Mouse (Mus musculus) heart, adult 18-20 months (tissue): Measurements from ENCODE around the gene Atp6v1g3. TPM values are rescaled to one million over a fixed set of nuclear protein-coding genes. Genes with fewer than 3 reads are reported as not detected.

Source experiments
- DNase-seq, 2 experiments: peaks; one replicate each; pipeline ENCODE4 v3.0.0; 2021 to 2022; ENCODE audit warnings: mixed read lengths in 1 of 2
- long read RNA-seq, 2 experiments: library from polyadenylated mRNA; stranded (forward); transcript quantifications; one replicate each; pipeline ENCODE4 v2.0.0; 2021
- total RNA-seq, 2 experiments: library from RNA; stranded (reverse); gene quantifications; 2 replicates each; pipeline ENCODE4 v1.2.3; 2021

The Atp6v1g3 gene
- total RNA-seq: not detected
- long read RNA-seq, experiment 1: 0 reads
- long read RNA-seq, experiment 2: 0 reads

DNA sequence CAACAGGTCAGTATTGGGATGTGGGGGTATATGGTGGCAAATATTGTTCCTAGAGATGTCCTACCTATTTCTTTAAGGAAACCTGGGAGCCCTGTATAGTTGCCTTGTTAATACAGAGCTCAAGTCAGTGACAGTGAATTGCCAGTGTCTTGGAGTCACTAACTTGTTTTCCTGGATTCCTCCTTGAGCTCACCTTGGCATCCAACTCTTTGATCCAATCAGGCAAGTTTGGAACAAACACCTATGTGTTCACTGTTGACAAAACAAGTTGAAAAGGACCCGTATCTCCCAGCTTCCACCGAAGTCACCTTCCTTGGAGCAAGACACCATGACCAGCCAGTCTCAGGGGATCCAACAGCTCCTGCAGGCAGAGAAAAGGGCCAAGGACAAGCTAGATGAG is at the start of gene Atp6v1g3:
TSS of gene Atp6v1g3 (plus strand) at position 301 of the 400 bp plus-strand sequence.
- no peak for DNase-seq

DNA sequence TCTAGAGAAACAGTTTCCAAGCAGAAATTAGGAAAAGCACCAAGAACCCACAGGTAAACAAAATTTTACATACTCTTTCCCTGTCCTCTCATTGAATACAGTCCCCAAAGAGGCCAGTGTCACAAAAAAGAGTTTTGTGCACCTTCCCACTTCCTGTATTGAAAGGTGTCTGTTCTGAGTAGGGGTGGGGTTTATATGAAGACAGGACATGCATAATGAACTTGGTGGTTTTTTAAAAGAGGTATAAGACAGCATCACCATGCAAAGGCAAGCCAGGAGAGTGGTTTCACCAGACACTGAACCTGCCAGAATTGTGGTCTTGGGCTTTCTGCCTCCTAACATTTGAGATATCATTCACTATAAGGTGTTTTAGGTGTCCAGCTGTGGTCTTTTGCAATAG is 40.5 kb upstream of the Atp6v1g3 start:
- no peak for DNase-seq

DNA sequence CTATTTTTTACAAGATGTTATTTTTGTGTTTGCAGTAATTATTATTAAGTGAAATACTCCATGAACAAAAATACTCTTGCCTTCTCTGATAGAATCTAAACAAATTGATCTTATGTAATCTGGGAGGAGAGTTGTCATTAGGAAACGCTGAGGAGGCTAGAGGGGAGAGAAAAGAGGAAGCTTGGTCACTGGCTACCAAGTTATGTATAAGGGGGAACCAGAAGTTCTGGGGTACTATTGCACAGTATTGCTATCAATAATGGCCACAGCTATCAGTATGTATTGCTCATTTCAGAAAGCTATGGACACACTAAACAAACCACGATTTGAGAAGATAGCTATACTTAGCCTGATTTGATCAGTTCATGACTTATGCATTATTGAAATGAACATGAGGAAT is 36.3 kb upstream of the Atp6v1g3 start:
- no peak for DNase-seq

DNA sequence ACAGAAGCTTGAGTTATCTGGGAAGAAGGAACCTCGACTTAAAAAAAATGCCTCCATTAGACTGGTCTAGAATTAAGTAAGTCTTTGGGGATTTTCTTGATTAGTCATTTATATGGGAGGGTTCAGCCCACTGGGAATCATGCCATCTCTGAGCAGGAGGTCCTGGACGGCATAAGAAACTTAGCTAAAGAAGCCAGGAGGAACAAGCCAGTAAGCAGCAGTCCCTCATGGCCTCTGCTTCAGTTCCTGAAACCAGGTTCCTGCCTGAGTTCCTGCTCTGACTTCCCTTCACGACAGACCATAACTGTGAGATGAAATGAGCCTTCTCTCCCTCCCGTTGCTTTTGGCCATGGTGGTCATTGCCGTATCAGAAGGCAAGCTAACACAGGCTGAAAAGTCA is 29.6 kb upstream of the Atp6v1g3 start:
- DNase-seq: peak; percentile 29 to 45

DNA sequence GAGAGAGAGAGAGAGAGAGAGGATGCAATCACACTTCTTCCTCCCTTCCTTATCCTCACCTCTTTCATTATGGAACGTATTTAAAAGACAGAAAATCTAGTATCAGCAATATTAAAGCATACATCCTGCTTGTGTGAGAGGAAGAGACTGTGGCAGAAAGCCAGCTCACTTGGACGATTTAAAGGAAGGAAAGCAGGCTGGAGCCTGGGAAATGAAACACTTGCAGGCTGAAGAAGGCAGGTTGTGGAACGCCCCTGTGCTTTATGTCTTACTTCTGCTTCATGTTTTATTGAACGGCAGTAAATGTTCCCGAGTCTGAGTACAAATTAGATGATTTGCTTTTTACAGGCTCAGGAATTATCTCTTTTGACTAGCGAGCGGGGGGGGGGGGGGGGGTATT is 29.1 kb upstream of the Atp6v1g3 start:
- DNase-seq: peak; percentile 35 to 51

DNA sequence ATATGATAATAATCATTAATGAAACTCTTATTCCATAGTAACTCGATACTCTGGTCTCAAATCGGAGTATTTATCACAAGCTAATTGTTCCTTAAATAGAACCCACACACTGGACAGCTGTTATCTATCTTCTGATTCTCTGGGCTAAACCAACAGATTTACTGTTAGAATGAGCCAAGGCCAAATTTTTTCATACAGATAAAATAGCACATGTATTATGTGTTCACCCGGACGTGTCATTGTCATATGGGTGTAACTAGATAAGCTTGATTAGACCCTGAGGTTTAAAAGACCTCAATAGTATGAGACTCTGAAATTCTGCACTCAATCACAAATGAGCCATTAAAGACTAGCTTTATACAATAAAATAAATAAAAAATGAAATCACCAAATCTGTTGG is 28.4 kb upstream of the Atp6v1g3 start:
- DNase-seq: no peak

DNA sequence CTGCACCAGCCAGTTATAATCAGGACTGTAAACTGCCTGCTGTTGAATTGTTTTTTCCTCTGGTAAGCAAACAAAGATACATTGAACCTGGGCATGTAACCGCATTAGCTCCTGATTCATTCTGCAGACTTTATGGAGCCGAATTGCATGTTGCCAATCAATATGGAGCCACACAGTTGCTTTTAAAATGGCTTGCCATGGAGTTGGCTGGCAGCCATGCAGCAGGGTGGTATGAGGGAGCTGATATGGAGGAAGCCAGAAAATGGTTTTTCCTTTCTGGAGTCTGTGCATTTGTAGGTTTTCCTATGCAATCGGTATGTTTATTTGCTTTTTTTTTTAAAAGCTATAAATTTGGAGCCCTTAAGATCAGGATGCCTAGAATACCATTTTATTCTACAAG is 28.0 kb upstream of the Atp6v1g3 start:
- DNase-seq: no peak

DNA sequence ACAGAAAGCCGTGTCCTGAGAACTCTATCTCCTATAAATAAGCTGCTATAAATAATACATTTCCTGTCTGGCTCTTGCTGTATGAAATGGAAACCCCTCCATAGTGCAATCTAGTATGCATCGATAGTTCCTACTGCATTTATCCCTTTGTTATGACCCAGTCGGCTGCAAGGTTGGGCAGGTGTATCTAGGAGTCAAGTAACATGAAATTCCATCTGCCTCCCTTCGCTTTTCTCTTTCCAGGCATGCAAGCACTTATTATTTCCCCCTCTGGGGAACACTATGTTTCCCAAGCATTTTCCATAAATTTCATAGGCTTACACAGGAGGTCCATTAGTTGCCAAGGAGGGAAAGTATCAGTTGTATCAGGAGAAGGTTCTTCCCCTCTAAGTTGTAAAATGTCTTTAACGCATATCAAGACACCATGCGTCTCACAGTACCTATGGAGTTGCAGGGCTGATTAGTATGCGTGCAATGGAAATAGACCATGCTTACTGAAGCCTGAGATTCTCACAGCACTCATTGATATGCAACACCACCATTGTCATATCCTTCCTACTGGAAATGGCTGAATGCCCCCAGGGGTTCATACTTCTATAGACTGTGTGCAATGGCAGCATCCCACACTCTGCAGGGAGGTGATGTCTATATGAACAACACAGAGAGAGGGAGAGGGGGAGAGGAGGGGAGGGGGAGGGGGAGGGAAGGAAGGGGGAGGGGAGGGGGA is 26.9 kb upstream of the Atp6v1g3 start:
- no peak for DNase-seq

DNA sequence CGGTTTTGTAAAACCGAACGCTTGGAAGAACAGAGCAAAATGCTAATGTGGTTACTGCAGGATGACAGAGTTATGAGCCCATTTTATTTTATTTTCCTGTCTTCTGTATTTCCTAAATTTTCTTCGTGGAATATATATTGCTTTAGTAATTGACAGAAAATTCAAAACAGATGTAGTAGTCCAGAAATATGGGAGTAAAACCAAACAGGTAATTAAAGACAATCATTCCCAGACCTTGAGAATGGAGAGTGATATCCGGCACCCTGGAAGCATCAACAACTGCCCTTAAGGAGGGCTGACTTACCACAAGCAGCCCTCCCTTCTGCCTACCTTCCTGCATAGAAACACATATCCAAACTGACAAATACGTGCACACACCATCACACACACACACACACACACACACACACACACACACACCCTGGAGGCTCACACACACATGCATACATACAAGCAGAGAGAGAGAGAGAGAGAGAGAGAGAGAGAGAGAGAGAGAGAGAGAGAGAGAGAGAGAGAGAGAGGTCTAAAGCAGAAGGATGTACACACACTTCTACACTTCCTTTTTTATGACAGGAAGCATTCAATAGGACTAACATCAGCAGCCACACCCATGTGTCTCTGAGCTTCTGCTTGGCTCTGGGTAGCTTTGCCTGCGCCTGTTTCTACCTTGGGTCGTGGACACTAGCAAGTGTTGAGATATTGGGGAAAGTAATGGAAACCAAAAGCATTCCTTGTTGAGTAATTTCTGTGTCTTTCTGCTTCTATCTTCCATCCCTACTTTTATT is 25.6 kb upstream of the Atp6v1g3 start:
- DNase-seq: peak in 1 of 2 experiments; percentile 15

DNA sequence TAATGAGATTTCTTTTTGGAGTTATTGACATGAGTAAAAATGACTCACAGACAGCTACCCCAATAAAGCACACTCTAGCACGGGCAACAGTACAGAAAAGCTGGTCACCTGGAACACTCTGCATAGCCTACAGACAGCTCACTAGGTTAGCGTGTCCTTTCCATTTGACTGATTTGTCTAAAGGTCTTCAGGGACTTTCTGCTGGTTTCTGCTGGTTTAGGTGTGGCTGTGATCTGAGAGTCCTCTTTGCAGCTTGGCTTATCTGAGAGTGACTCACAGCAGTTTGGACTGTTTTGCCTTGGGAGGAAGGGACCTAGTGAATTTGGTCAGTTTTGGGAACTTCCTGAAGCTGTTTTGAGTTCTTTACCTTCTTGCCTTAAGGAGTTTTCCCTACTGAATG is 24.8 kb upstream of the Atp6v1g3 start:
- DNase-seq: peak in 1 of 2 experiments; percentile 11

DNA sequence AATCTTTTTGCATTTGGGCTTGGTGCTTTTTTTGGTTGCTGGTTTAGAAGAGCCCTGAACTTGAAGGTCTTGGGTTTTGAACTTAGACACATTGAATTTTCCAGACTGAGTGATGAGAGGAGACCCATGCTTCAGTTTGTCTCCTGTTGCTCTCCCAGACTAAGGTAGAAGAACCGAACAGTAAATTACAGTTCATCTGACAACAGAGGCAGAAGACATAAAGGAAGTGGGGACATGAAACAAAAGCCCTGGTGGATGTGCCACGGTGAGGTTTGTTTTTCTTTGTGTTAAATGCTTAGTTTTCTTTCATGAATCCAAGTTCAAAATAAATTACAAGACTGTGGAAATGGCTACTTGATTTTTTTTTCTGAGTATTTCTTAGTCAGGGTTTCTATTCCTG is 22.6 kb upstream of the Atp6v1g3 start:
- no peak for DNase-seq

DNA sequence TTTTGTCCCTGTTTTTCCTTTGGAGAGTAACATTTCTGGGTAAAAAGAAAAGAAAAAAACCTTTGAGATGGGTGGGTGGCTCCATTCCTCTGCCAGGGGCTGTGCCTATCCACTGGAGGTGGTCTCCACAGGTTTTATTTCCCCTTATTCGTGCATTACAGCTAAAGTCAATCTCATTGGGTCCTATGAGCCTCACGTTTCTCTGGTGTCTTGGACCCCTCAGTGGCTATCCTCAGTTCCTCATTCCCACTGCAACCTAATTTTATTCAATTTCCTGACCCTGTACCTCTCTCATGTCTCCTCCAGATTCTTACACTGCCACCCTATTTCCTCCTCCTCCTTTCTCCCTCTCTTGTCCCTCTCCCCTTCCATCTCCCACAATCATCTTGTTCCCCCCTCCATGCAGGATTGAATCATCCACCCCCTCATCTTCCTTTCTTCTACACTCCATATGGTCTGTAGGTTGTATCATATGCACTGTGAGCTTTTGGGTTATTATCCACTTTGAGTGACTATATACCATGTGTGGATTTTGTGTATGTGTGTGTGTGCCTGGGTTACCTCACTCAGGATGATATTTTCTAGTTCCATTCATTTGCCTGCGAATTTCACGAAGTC is 17.3 kb upstream of the Atp6v1g3 start:
- DNase-seq: no peak

DNA sequence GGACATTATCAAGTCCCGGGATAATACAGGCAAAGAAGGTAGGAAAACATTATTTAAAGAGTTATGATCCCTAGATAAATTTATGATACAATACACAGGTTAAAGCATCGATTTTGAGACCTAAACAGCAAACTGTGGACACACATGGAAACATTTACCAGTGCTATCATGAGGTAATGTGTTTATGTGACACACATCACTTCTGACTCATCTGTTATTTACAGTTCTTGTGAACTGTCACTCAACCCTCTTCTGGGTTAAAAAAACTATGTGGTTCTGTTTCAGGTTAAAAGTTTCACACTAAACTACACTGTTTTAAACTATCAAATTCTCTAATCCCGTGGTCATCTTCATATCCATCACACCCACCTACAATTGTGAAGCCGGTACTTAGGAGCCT is 14.8 kb upstream of the Atp6v1g3 start:
- DNase-seq: no peak

DNA sequence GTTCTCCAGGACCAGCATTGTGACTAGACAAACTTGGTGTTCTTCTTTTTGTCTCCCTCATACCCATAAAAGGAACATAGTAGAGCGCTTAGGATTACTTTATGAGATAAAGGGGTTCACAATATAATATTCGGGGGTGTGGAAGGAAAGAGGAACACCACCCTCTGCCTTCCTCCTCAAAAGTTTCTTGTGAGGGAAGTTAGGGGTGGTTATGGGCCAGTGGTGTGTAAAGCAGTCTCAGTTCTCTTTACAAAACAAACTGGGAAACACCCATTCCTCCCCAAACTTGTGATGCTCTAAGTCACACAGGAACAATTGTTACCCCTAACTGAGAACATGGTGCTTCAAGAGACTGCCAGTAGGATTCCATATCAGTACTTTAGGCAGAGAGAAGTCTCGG is 12.0 kb upstream of the Atp6v1g3 start:
- peak in 1 of 2 experiments; percentile 19 for DNase-seq

DNA sequence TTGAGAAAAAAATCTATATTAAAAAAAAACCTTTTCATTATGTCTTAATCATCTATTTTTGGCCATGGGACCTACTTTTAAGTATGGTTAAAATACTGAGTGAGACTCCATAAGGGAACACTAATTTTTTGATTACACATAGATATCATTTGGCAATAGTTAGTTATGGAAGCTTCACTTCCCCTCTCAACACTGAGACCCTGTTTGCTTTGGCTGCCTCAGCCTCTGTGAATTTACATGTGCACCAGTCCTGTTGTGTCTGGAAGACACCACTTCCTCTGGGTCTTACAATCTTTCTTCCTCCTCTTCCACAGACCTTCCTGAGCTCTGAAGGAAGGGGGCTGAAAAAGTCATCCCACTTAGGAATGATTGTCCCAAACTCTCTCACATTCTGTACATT is 11.1 kb upstream of the Atp6v1g3 start:
- no peak for DNase-seq

DNA sequence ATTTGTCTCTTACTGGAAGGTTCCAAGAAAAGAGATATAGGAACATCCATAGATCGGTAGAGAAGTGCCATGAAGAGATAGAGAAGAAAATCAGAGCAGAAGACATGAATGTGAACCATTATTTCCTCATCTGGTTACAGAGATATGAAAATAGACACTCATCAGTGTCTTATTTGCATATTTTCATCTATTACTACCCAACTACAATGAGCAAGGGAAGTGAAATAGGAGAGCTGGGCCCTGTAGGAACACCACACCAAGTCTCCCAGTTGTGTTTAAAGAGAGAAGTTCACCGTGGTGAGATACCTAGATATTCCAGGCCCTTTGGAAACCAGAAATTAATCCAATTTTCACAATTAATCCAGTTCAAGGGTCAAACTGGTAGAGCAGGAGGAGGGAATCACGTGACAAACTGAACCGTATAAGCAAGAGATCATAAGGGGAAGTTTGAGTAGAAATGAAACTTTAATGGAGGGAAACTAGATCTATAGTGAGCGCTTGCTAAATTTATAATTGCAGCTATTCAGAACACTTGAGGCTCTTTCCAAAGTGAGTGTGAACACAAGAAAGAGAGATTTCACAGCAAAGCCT is 6.0 kb upstream of the Atp6v1g3 start:
- DNase-seq: no peak

DNA sequence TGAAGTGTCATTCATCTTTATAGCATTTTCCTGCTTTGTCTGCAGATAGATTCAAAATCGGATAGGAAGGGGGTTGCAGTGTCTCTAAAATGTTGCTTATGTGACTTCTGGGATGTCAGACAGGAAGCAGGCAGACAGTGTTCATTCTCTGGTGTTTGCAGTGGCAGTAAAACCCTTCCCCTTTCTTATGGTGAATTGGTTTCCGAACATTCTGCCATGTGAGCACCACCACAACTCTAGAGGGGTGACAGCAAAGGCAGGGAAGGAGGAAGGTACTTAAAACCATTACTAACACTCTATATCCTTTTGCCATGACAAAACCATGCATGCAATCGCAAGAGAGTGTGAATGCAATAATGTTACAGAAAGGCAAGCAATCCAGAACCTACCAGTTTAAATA is 1.4 kb downstream of the Atp6v1g3 start:
- no peak for DNase-seq

DNA sequence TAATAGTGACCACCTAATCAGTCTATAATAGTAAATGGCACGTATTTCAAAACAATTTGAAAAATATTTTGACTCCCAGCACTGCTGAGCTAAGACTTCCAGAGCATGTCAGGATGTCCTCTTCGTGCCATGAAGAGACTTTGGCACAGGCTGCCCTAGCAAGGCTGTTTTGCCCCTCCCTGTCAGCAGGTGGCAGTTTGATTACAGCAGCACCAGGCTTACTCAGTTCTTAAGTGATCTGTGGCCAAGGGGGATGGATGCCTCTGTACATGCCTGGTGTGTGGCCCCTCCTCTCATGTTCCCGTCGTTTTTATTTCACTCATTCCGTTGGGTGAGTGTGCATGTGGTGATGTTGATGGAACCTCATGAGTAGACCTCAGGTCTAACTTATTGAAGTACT is 2.3 kb downstream of the Atp6v1g3 start:
- DNase-seq: no peak

DNA sequence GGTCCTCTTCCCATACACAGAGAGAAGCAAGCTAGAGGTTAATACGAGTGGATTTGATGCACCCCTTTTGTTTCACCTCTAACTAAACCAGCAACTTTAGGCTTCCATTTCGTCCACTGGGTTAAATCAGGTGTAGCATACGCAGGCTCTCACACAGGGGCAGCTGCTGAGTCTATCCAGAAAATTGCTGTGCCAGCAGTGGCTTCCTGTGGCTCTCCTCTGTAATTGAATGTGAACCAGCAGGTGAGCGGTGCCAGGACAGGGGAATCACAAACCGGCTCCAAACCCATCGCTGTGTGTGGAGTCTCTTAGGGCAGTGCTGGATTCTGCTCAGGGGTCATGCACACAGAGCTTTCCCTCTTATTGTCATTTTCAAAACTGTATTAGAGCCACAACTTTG is 7.6 kb downstream of the Atp6v1g3 start:
- no peak for DNase-seq

DNA sequence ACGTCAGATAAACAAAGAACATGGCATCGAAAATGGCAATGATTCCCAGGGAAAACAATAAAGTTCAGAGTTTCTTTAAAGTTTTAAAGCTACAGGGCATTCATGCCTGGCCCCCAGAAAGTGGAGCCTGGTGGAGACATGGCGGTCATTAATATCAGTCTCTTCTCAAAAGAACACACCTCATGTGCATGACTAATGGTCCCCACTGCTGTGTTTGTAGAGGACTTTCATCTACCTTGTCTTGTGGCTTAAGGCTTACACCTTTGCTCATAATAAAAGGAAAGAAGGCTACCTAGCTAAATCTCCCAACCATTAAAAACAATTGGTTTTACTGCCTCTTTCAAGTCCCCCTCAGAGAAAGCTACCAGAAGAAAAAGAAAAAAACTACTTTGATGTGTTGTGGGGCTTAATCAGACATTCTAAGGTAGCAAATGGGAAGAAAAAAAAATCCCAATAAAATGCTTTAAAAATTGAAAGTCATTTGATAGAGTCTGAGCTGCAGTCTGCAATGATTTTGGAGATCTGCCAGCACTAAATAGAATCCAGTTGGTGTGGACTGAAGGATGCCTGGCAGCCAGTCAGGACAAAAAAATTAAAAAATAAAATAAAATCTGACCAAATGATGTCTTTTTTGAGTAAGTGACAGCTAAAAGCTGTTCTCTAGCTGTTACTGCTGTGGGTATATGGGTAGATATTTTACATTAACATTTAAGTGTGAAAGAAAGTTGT is 9.0 kb downstream of the Atp6v1g3 start:
- DNase-seq: peak in 1 of 2 experiments; percentile 9

DNA sequence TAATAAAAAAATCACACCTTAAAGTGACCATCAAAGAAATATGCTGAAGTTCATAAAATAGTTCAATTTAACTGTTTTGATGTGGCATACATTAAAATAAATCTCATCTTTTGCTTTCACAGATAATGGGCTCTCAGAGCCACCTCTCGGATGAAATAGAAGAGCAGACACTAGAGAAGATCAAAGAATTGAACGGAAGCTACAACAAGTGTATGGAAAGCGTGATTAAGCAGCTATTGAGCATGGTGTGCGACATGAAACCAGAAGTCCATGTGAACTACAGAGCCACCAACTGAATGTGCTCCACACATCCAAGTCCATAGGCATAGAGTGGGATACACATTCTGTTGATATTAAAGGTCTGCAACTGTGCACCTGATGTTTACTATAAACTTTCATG is 14.1 kb downstream of the Atp6v1g3 start:
- no peak for DNase-seq

DNA sequence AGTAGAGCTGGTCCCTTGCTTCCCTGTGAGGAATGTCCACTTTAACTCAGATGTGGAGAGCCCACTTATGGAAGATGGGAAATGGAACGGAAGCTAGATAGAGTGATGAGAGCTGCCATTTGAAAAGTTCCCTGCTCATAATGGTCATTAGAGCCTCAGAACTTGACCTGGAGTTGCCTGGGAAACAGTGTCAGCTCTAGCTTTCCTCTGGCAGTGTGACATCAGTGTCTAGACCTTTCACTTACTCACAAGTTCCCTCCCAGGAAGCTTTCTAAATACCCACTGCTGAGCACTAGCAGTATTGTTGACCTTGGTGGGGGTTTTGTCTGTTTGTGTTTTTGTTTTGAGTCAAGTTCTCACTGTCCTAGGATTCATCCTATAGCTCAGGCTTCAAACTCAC is 15.2 kb downstream of the Atp6v1g3 start:
- DNase-seq: no peak
